Mouse (Mus musculus) adrenal gland, adult 2 months (tissue): ENCODE measurements around the gene Depdc1b. TPM values are rescaled to one million over a fixed set of nuclear protein-coding genes. Genes with fewer than 3 reads are reported as not detected.

ENCODE experiments used
- DNase-seq: peaks from one replicate; pipeline ENCODE4 v3.0.0; 2021
- polyA plus RNA-seq: library from polyadenylated mRNA; depleted of rRNA; stranded (reverse); fragments of >200 nt; gene quantifications from 2 replicates; pipeline ENCODE4 v1.2.3, GENCODE M21; 2012
- total RNA-seq, 2 experiments: library from RNA; stranded (reverse); gene quantifications; 2 replicates each; pipeline ENCODE4 v1.2.3; 2021

Gene Depdc1b
- total and polyA plus RNA-seq, 3 experiments, result 0.08 to 0.83 (median 0.46) TPM

GRCm38 (mm10) chr13:108354804-108355552 is 38.8 kb downstream of the Depdc1b start:
- no peak for DNase-seq

- no peak for DNase-seq
Observed at GRCm38 (mm10) chr13:108357362-108357761, 41.2 kb downstream of the Depdc1b start.

- DNase-seq, result no peak
Observed at GRCm38 (mm10) chr13:108358228-108358627, 42.1 kb downstream of the Depdc1b start.

GRCm38 (mm10) chr13:108367496-108367895 is 51.4 kb downstream of the Depdc1b start:
- no peak for DNase-seq

- no peak for DNase-seq
Observed at GRCm38 (mm10) chr13:108370241-108370941, 54.3 kb downstream of the Depdc1b start.

GRCm38 (mm10) chr13:108371352-108371921 is 55.3 kb downstream of the Depdc1b start:
- DNase-seq, result no peak

GRCm38 (mm10) chr13:108373231-108373630 is 57.1 kb downstream of the Depdc1b start:
- DNase-seq, result no peak

GRCm38 (mm10) chr13:108376637-108377036 is 60.5 kb downstream of the Depdc1b start:
- no peak for DNase-seq

GRCm38 (mm10) chr13:108381161-108381560 is 65.0 kb downstream of the Depdc1b start:
- DNase-seq, result no peak

- no peak for DNase-seq
Observed at GRCm38 (mm10) chr13:108383051-108383450, 66.9 kb downstream of the Depdc1b start.

- no peak for DNase-seq
Observed at GRCm38 (mm10) chr13:108386058-108386457, 69.9 kb downstream of the Depdc1b start.

- DNase-seq, result peak; percentile 7
Observed at GRCm38 (mm10) chr13:108390565-108390964, 74.4 kb downstream of the Depdc1b start.

GRCm38 (mm10) chr13:108403197-108403596 is 87.1 kb downstream of the Depdc1b start:
- DNase-seq, result no peak

GRCm38 (mm10) chr13:108404372-108404771 is 88.2 kb downstream of the Depdc1b start:
- DNase-seq, result no peak

- DNase-seq, result no peak
Observed at GRCm38 (mm10) chr13:108415464-108415863, 99.3 kb downstream of the Depdc1b start.

- DNase-seq, result no peak
Observed at GRCm38 (mm10) chr13:108418741-108419507, 102.8 kb downstream of the Depdc1b start.

- DNase-seq, result no peak
Observed at GRCm38 (mm10) chr13:108426322-108426721, 110.2 kb downstream of the Depdc1b start.

- no peak for DNase-seq
Observed at GRCm38 (mm10) chr13:108428809-108429208, 112.7 kb downstream of the Depdc1b start.

- no peak for DNase-seq
Observed at GRCm38 (mm10) chr13:108429623-108430022, 113.5 kb downstream of the Depdc1b start.

- peak; percentile 17 for DNase-seq
Observed at GRCm38 (mm10) chr13:108431776-108432175, 115.6 kb downstream of the Depdc1b start.

GRCm38 (mm10) chr13:108435687-108436086 is 119.6 kb downstream of the Depdc1b start:
- no peak for DNase-seq

- DNase-seq, result no peak
Observed at GRCm38 (mm10) chr13:108437424-108437823, 121.3 kb downstream of the Depdc1b start.
